Mouse (Mus musculus): ENCODE measurements around the gene Ntmt1.
A peak's percentile ranks its signal among the peaks of the same experiment; 100 is the strongest.

Ntmt1 gene

DNA sequence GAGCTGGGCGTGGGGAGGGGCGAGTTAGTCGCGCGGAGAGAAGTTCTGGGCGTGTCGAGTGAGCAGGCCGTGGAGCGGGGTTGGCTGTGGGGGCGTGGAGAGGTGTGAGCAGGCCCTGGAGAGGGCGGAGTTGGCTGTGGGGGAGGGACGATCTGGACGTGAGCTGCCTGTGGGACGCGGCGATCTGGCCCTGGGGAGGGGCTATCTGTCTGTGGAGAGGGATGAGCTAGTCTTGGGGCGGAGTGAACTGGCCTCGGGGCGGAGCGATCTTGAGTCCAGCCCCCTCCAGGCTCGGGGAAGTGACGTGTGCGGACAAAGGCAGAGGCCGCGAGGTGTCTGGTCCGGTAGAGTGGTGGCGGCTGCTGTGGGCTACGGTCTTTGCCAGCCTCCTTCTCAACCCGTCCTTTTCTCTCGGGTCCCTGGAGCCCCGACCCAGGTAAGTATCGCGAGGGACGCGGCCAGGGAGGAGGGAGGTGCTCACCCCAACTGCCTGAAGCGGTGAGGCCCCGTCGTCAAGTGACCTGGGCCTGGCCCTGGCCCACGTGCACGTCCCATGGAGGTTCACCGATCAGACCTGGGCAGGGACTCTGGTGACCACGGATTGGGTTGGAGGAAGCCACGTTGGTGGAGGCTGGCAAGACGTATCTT lies at the start of gene Ntmt1:
Gene Ntmt1, plus strand, starts transcription at position 179 of the 648 bp plus-strand sequence.
- DNase-seq: peak; percentile 98 to 100

DNA sequence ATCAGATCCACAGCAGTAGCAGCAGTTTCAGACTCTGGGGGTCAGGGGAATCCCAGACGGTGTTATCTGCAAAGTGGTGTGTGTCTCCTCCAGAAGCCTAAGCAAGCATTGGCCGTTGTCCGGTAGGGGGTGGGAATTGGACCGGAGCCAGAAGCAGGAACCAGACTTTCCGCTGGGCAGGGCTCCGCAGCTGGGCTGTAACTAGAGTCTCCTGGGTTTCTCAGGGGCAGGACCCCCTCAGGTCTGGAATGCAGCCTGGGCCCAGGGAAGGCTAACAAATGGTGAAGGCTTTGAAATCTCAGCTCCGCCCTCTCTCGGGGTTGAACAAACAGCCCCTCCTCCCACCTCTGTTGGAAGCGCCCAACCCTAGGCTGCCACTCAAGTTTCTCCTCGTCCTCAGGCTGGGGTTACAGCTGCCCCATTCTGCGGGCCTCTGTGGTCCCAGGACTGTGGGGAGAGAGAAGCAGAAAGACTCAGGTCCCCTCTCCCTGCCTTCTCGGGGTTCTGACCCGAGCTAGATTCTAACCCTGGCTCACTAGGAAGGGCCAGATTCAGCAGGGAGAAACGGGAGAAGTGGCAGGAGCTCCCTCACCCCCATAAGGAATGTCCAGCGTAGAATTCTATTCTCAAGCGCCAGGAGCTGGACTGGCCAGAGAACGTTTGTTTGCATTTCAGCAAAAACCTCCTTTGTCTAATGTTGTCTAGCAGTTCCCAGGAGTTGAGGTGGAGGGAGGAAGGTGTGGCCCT lies 49.1 kb upstream of the Ntmt1 start:
- DNase-seq: peak in 1 of 2 experiments; percentile 29

DNA sequence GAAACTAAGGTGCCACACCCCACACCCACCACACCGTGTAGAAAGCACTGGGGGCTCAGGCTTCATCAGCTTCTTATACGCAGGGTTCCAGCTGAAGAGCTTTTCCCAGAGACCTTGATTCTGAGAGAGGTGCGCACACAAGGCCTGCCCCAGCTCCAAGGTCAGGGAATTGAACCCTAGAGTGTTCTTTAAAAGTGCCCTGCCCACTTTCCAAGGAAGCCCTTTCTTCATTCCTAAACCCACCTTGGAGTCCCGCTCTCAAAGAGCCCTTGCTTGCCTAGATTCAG lies 48.6 kb upstream of the Ntmt1 start:
- no peak for DNase-seq

DNA sequence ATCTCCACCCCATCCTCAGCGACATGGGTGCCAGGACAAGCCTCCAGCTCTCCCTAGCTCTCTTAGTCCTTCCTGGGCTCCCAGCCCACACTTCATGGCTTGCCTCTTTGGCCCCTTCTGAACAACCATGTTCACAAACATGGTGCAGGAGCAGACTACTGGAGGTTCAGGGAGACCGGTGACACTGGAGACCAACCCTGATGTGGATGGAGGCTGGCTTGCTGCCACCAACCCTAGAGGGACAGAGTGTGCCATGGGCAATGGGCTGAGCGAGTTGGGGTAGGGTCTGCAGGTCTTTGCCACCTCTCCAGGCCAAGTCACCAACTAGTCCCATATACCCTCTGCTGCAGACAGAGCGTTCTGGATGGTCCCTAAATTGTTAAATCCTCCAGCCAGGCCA lies 48.2 kb upstream of the Ntmt1 start:
- DNase-seq: no peak

DNA sequence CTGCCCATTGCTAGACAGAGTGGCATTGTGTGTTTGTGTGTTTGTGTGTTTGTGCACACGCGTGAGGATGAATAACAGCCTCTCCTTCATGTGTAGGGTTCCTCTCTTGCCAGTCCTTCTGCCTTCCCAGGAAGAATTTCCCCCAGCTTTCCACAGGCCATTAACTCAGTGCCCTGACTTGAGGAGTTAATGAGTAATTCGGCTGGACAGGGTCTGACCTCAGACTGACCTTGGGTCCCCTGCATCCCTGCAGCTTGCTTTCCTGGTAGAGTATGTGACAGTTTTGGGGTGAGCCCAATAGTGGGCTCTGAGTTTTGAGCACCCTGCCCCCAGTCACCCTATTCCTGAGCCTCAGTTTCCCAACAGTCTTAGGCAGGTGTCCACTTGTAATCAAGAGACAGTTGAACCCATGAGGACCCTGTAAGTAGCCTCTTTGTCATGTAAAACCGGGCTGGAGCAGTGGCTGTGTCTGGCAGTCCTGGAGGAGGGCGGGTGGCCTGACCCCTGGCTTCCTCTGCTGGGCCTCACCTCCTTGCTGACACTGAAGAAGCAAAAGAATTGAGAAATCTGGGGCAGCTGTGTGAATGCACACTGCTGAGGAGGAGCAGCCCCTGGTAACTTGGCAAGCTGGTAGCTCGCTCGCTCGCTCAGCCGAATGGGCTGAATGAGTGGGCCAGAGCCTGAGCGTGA lies 47.6 kb upstream of the Ntmt1 start:
- DNase-seq: no peak

DNA sequence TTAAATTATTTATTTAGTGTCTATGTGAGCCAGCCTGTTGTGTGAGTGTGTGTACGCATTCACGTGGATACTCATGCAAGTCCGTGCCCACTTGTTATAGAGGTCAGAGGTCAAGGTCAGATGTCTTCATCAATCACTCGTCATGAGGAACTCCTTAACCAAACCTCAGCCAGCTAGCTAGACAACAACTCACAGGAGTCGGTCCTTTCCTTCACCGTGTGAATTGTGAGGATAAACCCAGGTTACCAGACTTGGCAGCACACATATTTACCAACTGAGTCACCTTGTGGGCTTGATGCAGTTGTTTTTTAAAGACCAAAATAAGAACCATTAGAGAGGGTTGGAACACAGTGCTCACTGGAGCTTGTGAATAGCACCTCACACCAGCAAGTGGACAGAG lies 46.9 kb upstream of the Ntmt1 start:
- no peak for DNase-seq

DNA sequence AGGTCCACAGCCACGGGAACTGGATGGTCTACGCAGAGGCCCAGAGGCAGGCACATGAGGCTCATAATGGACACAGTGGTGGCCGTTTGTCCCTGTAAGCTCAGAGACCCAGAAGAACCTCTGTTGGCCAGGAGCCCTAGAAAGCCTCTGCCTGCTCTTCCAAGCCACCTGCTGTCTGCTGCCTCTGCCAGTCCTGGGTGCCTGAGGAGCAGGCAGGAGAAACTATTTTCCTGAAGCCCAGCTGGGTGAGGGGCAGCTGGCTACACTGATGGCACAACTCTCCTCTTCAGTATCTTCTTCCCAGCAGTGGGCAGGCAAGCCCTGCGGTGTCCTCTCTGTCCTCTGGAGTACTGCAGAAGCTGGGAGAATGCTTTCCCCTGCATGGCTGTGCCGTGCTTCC lies 41.2 kb upstream of the Ntmt1 start:
- DNase-seq: no peak

DNA sequence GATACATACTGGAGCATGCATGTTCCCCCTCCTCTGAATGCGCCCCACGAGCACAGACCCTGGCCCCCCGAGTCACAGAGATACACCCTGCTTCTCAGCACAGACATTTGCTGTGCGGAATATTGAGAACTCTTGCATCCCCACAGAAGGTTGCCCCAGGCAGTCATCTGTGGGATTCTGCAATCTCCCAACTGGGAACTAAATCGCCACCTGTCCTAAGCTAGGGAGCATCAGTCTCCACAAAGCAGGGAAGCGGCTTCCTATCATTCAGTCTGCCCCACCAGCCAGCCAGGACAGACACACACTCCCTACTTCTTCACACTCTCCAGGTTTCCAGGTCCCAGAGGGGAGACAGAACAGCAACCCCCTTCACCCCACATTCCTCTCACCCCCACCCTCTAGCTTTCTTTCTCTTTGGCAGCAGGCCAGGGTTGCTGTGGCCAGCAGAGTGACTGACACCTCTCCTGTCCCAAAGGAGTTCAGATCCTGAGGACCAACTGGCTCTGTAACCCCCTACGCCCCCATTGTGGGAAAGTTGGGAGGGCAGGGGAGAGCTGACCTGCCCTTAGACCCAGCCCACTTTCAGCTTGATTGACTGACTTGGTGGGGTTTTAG lies 39.9 kb upstream of the Ntmt1 start:
- no peak for DNase-seq

DNA sequence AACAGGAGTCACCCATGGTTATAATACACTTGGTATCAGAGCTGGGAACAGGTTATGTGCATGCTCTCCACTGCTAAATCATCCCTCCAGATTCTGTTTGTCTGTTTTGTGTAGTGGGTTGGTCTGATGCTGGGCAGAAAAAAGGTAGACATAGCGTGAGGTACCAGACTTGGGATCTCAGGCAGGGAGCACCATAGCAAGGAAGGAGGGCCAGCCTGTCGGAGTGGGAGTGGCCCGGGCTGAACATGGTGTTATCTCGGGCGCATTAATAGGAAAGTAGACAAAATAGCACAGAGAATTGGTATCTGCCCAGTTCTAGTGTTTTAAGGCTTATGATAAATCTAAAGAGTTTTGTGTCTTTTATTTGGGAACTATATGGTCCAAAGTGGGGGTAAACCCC lies 39.1 kb upstream of the Ntmt1 start:
- no peak for DNase-seq

DNA sequence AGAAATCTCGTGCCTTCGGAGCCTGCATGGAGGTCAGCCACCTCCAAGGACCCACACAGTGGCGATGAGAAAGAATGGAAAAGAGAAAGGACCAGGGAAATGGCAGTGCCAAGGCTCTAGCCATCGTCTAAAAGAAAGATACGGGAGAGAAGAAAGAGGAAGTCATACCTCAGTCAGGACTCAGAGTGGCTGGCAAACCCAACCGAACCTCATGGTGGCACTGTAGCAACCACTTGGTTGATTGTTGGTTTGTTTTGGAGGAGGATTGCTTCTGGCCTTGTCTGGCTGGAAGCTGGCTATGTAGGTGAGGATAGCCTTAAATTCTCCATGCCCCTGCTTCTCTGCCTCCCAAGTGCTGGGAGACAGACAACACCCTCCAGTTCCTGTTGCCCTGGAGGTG lies 38.4 kb upstream of the Ntmt1 start:
- peak in 1 of 2 experiments; percentile 16 for DNase-seq

DNA sequence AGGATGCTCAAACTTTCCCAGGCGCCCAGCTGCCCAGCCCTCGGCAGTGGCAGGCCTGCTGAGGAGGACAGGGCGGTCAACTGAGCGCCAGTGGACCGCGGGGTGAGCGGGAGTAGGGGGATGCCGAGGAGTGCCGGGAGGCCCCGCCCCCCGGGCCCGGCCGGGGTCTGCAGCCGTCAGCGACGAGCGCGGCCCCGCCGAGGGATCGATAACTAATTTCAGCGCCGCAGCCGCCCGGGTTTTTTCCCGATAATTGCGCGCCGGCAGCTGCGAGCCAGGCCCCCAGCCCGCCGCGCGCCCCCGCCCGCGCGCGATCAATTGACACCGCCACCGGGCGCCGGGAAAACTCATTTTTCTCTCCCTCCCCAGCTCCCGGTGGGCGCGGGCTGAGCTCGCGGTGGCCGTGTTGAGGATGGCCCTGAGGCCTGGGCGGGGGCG lies 36.2 kb upstream of the Ntmt1 start:
- DNase-seq: no peak

DNA sequence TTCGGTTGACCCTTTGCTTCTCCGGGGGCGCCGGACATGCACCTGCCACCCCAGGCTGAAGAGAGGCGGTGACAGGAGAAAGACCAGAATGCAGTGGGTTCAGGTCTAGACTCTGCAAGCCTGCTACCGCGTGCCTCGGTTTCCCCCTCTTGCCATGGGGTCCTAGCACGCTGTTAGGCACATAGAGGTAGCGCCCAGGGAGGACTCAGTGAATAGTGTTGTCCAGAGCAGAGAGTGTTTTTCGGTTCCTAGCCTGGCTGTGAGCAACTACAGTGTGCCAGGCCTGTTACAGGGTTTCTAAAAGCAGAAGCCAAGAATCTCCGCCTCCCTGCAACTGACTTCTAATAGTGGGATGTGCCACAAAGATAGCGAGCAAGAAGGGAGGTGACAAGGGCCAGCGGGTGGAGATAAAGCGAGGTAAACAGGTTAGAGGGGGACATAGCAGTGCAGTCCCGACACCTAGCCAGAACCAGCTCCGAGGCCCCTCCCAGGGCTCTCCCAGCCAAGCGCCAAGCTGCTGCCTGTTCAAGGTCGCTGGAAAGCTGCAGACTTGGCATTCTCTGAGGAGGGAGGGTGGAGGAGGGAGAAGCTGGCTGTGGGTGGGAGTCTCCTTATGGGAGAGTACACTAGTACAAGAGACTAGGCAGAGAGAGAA lies 35.7 kb upstream of the Ntmt1 start:
- DNase-seq: peak in 1 of 2 experiments; percentile 17

DNA sequence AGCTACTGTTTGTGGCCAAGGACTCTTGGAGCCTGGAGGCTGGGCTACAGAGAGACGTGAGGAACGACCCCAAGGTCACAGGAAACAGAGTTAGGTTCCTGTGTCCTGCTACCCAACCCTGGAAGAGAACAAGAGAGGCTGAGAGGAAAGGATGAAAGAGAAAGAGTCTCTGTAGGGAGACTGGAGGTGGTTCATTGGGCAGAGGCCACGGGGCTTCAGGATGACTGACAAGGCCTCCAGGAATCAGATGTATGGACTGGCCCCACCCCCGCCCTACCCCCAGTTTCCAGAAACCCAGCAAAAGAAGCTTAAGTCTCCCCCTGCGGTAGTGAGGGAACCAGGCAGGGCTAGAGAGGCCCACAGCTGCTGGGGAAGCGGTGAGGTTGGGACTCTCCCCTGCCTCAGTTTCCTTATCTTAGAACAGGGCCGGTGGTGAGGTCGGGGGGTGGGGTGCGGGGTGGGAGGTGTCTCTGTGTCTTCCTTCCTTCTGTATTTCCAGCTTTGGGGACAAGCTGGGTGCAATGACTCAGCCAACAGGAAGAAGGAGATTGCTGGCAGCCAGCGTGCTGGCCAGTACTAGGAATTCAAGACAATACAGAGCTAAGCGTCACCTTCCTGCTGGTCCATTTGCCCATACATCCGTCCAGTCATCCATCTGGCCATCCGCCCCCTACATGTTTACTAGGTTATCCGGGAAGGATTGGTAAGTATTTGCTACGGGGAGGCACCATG lies 34.9 kb upstream of the Ntmt1 start:
- DNase-seq: no peak

DNA sequence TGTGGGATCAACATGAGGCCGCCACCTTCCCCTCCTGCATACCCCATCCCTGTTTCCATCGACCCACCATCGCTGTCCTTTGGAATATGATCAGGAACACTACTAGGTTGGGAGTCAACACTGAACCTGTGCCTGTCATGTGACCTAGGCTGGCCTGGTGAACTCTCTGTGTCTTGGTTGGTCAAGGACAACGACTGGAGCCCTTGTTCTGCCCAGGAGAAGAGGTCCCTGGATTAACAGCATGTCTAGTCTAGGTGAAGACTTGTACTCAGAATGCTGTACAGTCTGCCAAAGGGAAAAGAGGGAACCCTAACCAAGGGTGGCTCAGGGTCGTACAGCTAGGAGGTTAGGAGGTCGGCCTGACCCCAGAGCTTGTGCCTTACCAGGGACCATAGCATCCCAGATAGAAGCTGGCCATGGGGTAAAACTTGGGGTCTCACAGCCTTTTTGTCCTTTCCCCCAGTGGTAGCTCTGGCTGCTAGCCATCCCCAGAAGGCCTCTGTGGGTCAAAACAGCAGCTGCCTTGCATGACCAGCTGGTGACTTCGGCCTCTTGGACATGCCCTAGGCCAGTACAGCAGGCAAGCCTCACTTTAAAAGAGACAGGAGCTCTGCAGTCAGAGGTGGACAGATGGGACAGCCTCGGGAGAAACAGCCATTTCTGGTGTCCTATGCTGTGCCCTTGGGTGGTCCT lies 34.2 kb upstream of the Ntmt1 start:
- DNase-seq: no peak

DNA sequence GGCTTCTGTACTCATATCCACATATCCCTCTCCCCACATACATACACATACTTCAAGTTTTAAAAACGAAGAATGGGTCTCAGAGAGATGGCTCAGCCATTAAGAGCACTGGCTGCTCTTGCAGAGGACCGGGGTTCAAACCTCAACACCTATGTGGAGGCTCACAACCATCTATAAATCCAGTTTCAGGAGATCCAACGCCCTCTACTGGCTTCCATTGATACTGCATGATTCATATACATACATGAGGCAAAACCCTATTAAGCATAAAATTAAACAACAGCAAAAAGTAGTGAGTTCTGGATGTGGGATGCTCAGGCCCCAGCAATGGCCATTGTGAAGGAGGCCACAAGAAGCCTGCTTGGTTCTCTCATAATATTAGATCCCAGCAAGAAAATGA lies 31.7 kb upstream of the Ntmt1 start:
- no peak for DNase-seq

DNA sequence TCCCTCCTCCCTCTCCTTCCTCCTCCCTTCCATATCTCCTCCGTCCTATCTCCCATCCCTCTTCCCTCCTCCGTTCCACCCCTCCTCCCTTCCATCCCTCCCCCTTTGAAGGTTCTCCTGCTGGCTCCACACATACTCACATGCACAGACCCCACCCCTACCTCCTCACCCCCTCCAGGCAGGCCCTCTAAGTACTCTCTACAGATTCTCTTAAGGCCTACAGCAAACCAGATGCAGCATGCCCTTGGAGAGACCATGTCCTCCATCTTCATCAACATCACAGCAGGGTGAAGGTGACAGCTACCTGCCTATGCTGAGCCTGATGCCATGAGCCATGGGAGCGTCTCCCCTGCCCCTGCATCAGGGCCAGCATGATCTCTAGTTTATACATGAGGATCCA lies 30.4 kb upstream of the Ntmt1 start:
- DNase-seq: no peak

DNA sequence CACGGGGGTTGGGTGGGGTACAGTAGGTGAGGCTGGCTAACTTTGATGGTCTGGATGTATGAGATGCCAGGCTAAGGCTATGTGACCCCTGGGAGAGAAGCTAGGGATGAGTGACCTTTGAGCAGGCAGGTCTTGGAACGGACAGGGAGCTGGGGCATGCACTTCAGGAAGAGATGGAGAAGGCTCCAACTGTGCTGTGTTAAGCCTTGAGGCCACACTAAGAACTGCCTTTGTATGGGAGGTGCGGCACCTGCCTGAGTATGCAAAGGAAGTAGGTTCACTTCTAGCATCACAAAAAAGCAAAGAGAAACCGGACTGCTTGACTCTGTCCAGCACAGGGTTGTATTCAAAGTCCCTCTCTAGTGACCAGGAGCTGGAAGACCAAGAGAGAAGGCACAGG lies 29.4 kb upstream of the Ntmt1 start:
- DNase-seq: no peak

DNA sequence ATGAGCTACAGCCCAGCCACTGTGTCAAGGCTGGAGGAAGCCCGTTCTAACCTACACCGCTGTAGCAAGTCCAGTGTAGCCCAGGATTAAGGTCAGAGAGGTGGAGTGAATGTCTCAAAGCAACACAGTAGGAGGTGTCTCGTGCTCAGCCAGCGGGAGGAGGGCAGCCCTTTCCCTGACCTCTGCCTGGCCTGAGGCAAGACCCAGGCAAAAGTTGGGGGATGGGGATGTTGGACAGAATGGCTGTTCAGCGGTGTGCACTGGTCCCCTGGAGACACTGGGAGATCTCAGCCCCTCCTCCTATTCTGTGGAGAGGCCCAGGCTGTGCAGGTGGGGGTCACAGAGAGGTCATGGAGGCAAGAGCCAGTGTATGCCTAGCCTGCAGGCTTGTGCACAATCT lies 28.4 kb upstream of the Ntmt1 start:
- no peak for DNase-seq

DNA sequence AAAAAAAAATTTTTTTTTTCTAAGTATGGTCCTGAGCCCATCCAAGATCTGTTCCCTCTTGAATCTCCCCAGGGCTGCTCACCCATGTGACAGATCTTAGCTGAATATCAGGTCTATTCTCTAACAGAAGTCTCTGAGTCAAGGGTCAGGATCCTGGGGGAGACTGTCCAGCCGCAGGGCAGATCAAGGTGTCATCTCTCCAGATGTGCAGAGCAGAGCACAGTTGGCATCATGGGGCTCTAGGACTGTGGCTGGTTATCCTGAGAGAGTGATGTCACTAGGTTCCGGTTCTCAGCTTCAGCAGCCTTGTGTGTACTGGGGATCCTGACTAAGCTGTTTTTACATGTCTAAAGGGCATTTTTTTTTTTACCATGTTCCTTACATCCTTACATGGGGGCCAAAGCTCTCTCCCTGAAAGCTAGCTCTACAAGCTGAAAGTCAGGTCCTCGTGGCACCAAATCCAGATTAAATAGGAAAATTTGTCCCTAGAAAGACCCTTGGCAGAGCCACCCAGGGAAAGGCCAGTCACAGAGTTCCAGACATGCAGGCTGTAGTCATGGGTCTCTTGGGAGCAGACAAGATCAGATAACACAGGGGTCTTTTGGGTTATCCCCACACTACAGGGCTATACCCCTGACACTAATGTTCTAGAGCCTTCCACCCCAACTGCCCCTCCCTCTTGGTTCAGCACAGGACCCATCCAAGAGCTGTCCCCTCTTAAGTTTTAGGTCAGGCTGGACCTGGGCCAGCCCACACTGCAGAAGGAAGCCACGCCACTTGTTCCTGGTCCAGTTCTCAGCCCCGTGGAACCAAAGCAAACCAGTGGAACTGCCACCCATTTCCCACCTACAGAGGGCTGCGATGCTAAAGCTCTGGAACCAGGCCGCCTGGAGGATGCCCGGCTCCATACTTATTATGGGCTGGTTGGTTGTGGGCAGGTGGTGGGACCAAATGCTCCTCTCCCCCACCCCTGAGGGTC lies 25.0 kb upstream of the Ntmt1 start:
- no peak for DNase-seq

DNA sequence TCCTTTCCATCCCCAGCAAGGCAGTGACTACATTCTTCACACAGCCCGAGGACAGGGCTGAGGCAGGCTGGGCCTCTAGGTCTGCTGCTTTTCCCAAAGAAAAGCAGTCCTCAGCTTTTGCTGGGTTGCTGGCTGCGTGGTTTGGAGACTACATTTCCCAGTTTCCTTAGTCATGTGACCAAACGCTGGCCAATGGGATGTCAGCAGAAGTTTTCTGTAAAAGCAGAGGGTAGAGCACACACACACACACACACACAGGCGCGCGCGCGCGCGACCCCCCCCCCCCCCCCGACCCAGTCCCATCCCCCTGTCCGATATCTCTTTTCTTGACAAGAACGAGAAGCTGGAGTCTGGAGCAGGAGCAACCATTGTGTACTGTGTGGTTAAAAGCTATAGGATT lies 24.3 kb upstream of the Ntmt1 start:
- DNase-seq: peak in 1 of 2 experiments; percentile 15
